Mouse (Mus musculus) forebrain, embryonic 12.5 days (tissue): ENCODE results near the gene Prl3d2. TPM values are rescaled to one million over a fixed set of nuclear protein-coding genes. Genes with fewer than 3 reads are reported as not detected.
"Not testable (repeated sequence)": the region's sequence is repeated elsewhere in the genome, so short reads cannot be mapped to it uniquely, and the experiment has no call there.

Experiments used
- ATAC-seq: fragments of 200-750 bp; cut with Nextera tagmentation; 2 replicates; pipeline ENCODE4 v1.8.0; 2017; ENCODE audit warnings: moderate TSS enrichment; ENCODE audit not compliant: low FRiP score
- H3K27ac ChIP-seq: fragments of 300-500 bp; sonication (generic); 2 replicates; pipeline ENCODE4 v1.5.1; 2016; ENCODE audit warnings: mild to moderate bottlenecking
- H3K27me3 ChIP-seq: fragments of 300-500 bp; sonication (generic); 2 replicates; pipeline ENCODE4 v1.6.1; 2016; ENCODE audit warnings: mild to moderate bottlenecking
- H3K36me3 ChIP-seq: fragments of 300-500 bp; sonication (generic); replicated peaks from 2 replicates; pipeline ENCODE4 v1.6.1; 2016; ENCODE audit warnings: mild to moderate bottlenecking
- H3K4me1 ChIP-seq: fragments of 300-500 bp; sonication (generic); 2 replicates; pipeline ENCODE4 v1.6.1; 2016
- H3K4me2 ChIP-seq: fragments of 300-500 bp; sonication (generic); 2 replicates; pipeline ENCODE4 v1.6.1; 2016; ENCODE audit warnings: mild to moderate bottlenecking, moderate library complexity
- H3K4me3 ChIP-seq: fragments of 300-500 bp; sonication (generic); replicated peaks from 2 replicates; pipeline ENCODE4 v1.5.1; 2016; ENCODE audit warnings: mild to moderate bottlenecking
- H3K9ac ChIP-seq: fragments of 300-500 bp; sonication (generic); 2 replicates; pipeline ENCODE4 v1.6.1; 2016; ENCODE audit warnings: mild to moderate bottlenecking
- H3K9me3 ChIP-seq: fragments of 300-500 bp; sonication (generic); 2 replicates; pipeline ENCODE4 v1.6.1; 2016
- WGBS: fragments of 180-500 bp; shearing (Covaris S2); methylation state at CpG from one replicate; pipeline ENCODE4 v1.1.7; 2016; 5-methylcytosine and 5-hydroxymethylcytosine counted together
- polyA plus RNA-seq: library from polyadenylated mRNA; unstranded; fragments of >200 nt; fragmentation: Nextera tagmentation; extraction: Ambion mirVana; gene quantifications from 2 replicates; pipeline ENCODE4 v1.2.1, GENCODE M21; 2016

Prl3d2 gene
- polyA plus RNA-seq, result not detected in 2 replicates

- H3K27me3 ChIP-seq, H3K4me1 ChIP-seq, H3K36me3 ChIP-seq, H3K4me2 ChIP-seq, H3K9ac ChIP-seq, ATAC-seq, H3K9me3 ChIP-seq, H3K27ac ChIP-seq, H3K4me3 ChIP-seq: not testable (repeated sequence)
- 92% methylated on average over 4 of the region's 4 CpGs for WGBS
These were observed at the start of gene Prl3d2 for GRCm38 (mm10) chr13:27121398-27121797. TSS of gene Prl3d2 (plus strand) at chr13:27121698.

GRCm38 (mm10) chr13:27093890-27094289 lies 27.6 kb upstream of the Prl3d2 start, which contains the start of gene Prl3d1:
TSS of gene Prl3d1 (plus strand) at chr13:27094190.
- 91% methylated on average over 5 of the region's 5 CpGs for WGBS
- H3K36me3 ChIP-seq, ATAC-seq, H3K27ac ChIP-seq, H3K27me3 ChIP-seq, H3K4me1 ChIP-seq, H3K4me2 ChIP-seq, H3K9ac ChIP-seq, H3K9me3 ChIP-seq, H3K4me3 ChIP-seq: not testable (repeated sequence)

DNA sequence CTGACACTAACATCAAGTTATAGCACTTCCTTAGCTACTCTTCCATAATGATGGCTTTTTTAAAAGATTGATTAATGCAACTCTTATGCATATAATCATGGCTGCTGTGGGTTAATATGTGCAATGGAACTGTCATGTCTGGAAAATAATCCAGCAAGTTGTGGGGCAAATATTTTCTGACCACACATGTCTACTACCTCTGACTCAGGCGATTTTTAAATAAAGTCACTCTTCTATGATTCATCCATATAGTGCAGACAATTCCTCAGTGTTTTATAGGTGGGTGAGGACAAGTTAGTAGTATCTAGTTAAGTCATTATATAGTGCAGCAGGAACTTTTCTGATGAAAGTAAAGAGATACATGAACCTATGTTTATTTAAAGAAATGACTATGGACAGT lies 26.8 kb downstream of the Prl3d2 start:
- no peaks in the 10 kb centered on the region for H3K9me3 ChIP-seq
- WGBS, result 68% methylated on average over 1 of the region's 1 CpGs
- no peaks in the 10 kb centered on the region for H3K27me3 ChIP-seq
- H3K4me3 ChIP-seq, result no peak overlapping the region
- H3K36me3 ChIP-seq, result no peaks in the 10 kb centered on the region
- no peak overlapping the region for H3K27ac ChIP-seq
- H3K9ac ChIP-seq, result no peak overlapping the region
- no peaks in the 10 kb centered on the region for H3K4me1 ChIP-seq
- no peak overlapping the region for H3K4me2 ChIP-seq
- ATAC-seq, result no peak

DNA sequence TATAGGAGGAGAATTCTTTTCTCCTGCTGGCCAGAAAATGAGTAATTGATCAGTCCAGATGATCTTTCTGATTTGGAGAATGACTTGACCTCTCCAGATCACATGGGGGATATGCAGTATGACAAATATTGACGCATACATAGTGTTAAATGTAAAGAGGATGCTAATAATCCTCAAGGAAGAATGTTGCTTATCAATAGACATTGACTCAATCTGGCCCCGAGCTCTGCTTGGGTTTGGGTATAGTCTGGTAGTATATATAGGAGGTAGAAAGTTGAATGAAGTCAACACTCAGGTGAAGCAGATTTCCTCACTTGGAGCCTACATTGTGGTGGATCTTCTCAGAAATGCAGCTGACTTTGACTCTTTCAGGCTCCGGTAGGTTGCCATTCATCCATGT lies 35.0 kb downstream of the Prl3d2 start, which contains the start of gene Prl3d3:
Gene Prl3d3, plus strand, starts transcription at position 301 of the 400 bp plus-strand sequence.
- H3K4me3 ChIP-seq, result not testable (repeated sequence)

More for the DNA sequence above, 35.0 kb downstream of the Prl3d2 start, which contains the start of gene Prl3d3:
- not testable (repeated sequence) for ATAC-seq, H3K9ac ChIP-seq, H3K27me3 ChIP-seq, H3K9me3 ChIP-seq, H3K36me3 ChIP-seq, H3K4me1 ChIP-seq, H3K4me2 ChIP-seq, H3K27ac ChIP-seq
- WGBS, result 91% methylated on average over 3 of the region's 3 CpGs

Other genes starting within 250 kb of the Prl3d2 start
- gene Prl, start 64.1 kb upstream of the Prl3d2 start, polyA plus RNA-seq, result not detected in 2 replicates
- not detected in 2 replicates for gene Prl3d1, start 27.5 kb upstream of the Prl3d2 start, polyA plus RNA-seq
- gene Prl3d3, start 35.1 kb downstream of the Prl3d2 start, polyA plus RNA-seq, result not detected in 2 replicates
- gene Prl3c1, start 75.0 kb downstream of the Prl3d2 start, polyA plus RNA-seq, result not detected in 2 replicates
- gene Prl3b1, start 120.1 kb downstream of the Prl3d2 start, polyA plus RNA-seq, result 0.29 TPM in 1 of 2 replicates, not detected in the other
- gene Prl3a1, start 137.7 kb downstream of the Prl3d2 start, polyA plus RNA-seq, result not detected in 2 replicates
- gene Prl6a1, start 190.9 kb downstream of the Prl3d2 start, polyA plus RNA-seq, result not detected in 2 replicates
- gene Prl8a2, start 224.0 kb downstream of the Prl3d2 start, polyA plus RNA-seq, result 0.22 TPM in 1 of 2 replicates, not detected in the other